Mouse (Mus musculus): ENCODE measurements around the gene Myh11.

GRCm38 (mm10) chr16:14272374-14272965, 18.7 kb downstream of the Myh11 start:
- TF ChIP-seq CTCF (IDR thresholded peaks at IDR 0.05; ENCODE audit: low read depth) (no peak), EP300 (IDR thresholded peaks at IDR 0.05; ENCODE audit: low read depth) (no peak)

Measured in liver, postnatal 0 days (tissue).